Mouse (Mus musculus) heart, embryonic 13.5 days (tissue): Measurements from ENCODE around the gene 2310039H08Rik. TPM values are rescaled to one million over a fixed set of nuclear protein-coding genes. Genes with fewer than 3 reads are reported as not detected.

ENCODE experiments used
- ATAC-seq: fragments of 200-750 bp; cut with Nextera tagmentation; 2 replicates; pipeline ENCODE4 v1.8.0; 2017; ENCODE audit warnings: moderate TSS enrichment; ENCODE audit not compliant: insufficient number of reproducible peaks, low FRiP score, low TSS enrichment; ENCODE audit errors: extremely low read depth
- H3K27ac ChIP-seq: fragments of 300-500 bp; sonication (generic); replicated peaks from 2 replicates; pipeline ENCODE4 v1.5.1; 2015; ENCODE audit warnings: moderate library complexity, mild to moderate bottlenecking, inconsistent platforms
- H3K27me3 ChIP-seq: fragments of 300-500 bp; sonication (generic); replicated peaks from 2 replicates; pipeline ENCODE4 v1.6.1; 2015; ENCODE audit warnings: mild to moderate bottlenecking, inconsistent platforms
- H3K36me3 ChIP-seq: fragments of 300-500 bp; sonication (generic); 2 replicates; pipeline ENCODE4 v1.6.1; 2015; ENCODE audit warnings: mild to moderate bottlenecking, inconsistent platforms
- H3K4me1 ChIP-seq: fragments of 300-500 bp; sonication (generic); 2 replicates; pipeline ENCODE4 v1.6.1; 2015; ENCODE audit warnings: inconsistent platforms
- H3K4me2 ChIP-seq: fragments of 300-500 bp; sonication (generic); 2 replicates; pipeline ENCODE4 v1.6.1; 2015; ENCODE audit warnings: inconsistent platforms, mild to moderate bottlenecking, moderate library complexity
- H3K4me3 ChIP-seq: fragments of 300-500 bp; sonication (generic); 2 replicates; pipeline ENCODE4 v1.5.1; 2015; ENCODE audit warnings: moderate library complexity, mild to moderate bottlenecking, inconsistent platforms
- H3K9ac ChIP-seq: fragments of 300-500 bp; sonication (generic); 2 replicates; pipeline ENCODE4 v1.6.1; 2015; ENCODE audit warnings: inconsistent platforms, mild to moderate bottlenecking, moderate library complexity
- H3K9me3 ChIP-seq: fragments of 300-500 bp; sonication (generic); 2 replicates; pipeline ENCODE4 v1.6.1; 2016; ENCODE audit warnings: inconsistent platforms
- WGBS: fragments of 180-500 bp; shearing (Covaris S2); methylation state at CpG from one replicate; pipeline ENCODE4 v1.1.7; 2015; ENCODE audit warnings: mixed read lengths; 5-methylcytosine and 5-hydroxymethylcytosine counted together
- polyA plus RNA-seq: library from polyadenylated mRNA; unstranded; fragments of >200 nt; fragmentation: Nextera tagmentation; extraction: Ambion mirVana; gene quantifications from 2 replicates; pipeline ENCODE4 v1.2.1, GENCODE M21; 2015

2310039H08Rik gene
- polyA plus RNA-seq: 48.8 and 56.9 TPM in 2 replicates

- peak; percentile 73 for ATAC-seq
- peak within 1 kb of the TSS; percentile 97 for H3K4me3 ChIP-seq
- no peaks in the 10 kb centered on the region for H3K27me3 ChIP-seq
- peaks cover 37% of the 10 kb centered on the region for H3K36me3 ChIP-seq
- H3K9ac ChIP-seq: peak within 1 kb of the TSS; percentile 95
- WGBS: under 1% methylated on average over 50 of the region's 50 CpGs
- peak within 1 kb of the TSS; percentile 90 for H3K4me2 ChIP-seq
- no peaks in the 10 kb centered on the region for H3K9me3 ChIP-seq
- peak within 1 kb of the TSS; percentile 78 for H3K27ac ChIP-seq
- H3K4me1 ChIP-seq: peaks cover 17% of the 10 kb centered on the region
Observed at GRCm38 (mm10) chr17:46772404-46773277, at the start of gene 2310039H08Rik. Gene 2310039H08Rik, plus strand, starts transcription at chr17:46772635.

- Histone ChIP-seq H3K9me3 (no peaks in the 10 kb centered on the region), H3K4me1 (peaks cover 33% of the 10 kb centered on the region), H3K4me3 (no peak overlapping the region), H3K4me2 (no peak overlapping the region), H3K36me3 (peaks cover 47% of the 10 kb centered on the region), H3K27me3 (peaks cover 19% of the 10 kb centered on the region), H3K9ac (0 out of 2 replicates have a peak overlapping the region, but pooled peaks have one; percentile 24), H3K27ac (no peak overlapping the region)
- 76% methylated on average over 15 of the region's 20 CpGs for whole genome bisulfite sequencing
- no peak for ATAC-seq
Observed at GRCm38 (mm10) chr17:46724477-46725084, 47.9 kb upstream of the 2310039H08Rik start.

- Histone ChIP-seq H3K9me3 (no peaks in the 10 kb centered on the region), H3K27me3 (peaks cover 26% of the 10 kb centered on the region), H3K4me3 (no peak overlapping the region), H3K27ac (no peak overlapping the region), H3K4me1 (peaks cover 33% of the 10 kb centered on the region), H3K4me2 (no peak overlapping the region), H3K36me3 (peaks cover 47% of the 10 kb centered on the region), H3K9ac (no peak overlapping the region)
- no peak for ATAC-seq
- 48% methylated on average over 9 of the region's 9 CpGs for WGBS
Observed at GRCm38 (mm10) chr17:46725273-46725672, 47.2 kb upstream of the 2310039H08Rik start.

DNA sequence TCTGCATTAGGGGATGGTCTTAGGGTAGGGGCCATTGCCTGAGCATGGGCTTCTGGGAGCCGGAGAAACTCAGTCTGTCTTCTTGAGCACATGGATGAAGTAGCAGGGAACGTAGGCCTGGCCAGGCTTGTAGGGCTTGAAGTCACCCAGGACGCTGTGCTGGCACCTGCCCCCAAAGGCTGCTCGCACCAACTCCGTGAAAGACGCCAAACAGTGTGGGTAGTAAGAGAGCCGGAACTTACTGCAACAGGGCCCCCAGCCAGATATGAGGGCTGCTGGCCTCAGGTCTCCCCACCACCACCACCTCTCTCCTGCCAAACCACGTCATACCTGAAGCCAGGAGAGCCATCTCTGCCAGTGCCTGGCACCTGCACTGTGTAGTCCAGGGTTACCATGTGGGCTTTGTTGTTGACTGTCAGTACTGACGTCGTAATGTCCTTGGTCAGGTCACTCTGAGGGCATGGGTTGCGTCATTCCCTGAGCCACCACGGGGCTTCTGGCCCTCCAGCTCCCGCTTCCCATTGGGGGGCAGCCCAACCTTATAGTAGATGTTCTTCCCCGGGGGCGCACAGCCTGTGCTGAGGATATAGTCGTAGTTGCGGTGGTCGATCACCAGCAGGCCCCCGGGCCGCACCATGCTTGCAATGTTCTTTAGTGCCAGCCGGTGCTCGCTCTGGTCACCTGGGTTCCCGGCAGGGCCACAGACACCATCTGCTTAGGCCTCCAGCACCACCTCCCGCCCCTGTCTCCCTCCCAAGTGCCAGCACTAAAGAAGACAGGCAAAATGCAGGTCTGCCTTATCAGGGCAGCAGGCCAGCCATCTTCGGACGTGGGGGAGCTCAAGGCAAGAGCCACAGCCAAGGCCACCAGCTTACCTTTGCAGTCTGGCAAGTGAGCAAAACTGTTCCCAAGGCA is 46.4 kb upstream of the 2310039H08Rik start:
- H3K9me3 ChIP-seq: no peaks in the 10 kb centered on the region
- H3K36me3 ChIP-seq: peaks cover 41% of the 10 kb centered on the region
- H3K4me3 ChIP-seq: no peak overlapping the region
- H3K4me1 ChIP-seq: peaks cover 33% of the 10 kb centered on the region
- H3K27ac ChIP-seq: no peak overlapping the region
- peaks cover 29% of the 10 kb centered on the region for H3K27me3 ChIP-seq
- no peak for ATAC-seq
- 84% methylated on average over 26 of the region's 26 CpGs for WGBS
- 0 out of 2 replicates have a peak overlapping the region, but pooled peaks have one; percentile 19 for H3K9ac ChIP-seq
- H3K4me2 ChIP-seq: no peak overlapping the region

- Histone ChIP-seq H3K9ac (no peak overlapping the region), H3K36me3 (peaks cover 29% of the 10 kb centered on the region), H3K27me3 (peaks cover 29% of the 10 kb centered on the region), H3K4me1 (peaks cover 33% of the 10 kb centered on the region), H3K4me2 (no peak overlapping the region), H3K27ac (no peak overlapping the region), H3K4me3 (no peak overlapping the region), H3K9me3 (no peaks in the 10 kb centered on the region)
- ATAC-seq: no peak
- WGBS: 87% methylated on average over 11 of the region's 11 CpGs
Observed at GRCm38 (mm10) chr17:46727271-46727670, 45.2 kb upstream of the 2310039H08Rik start.

DNA sequence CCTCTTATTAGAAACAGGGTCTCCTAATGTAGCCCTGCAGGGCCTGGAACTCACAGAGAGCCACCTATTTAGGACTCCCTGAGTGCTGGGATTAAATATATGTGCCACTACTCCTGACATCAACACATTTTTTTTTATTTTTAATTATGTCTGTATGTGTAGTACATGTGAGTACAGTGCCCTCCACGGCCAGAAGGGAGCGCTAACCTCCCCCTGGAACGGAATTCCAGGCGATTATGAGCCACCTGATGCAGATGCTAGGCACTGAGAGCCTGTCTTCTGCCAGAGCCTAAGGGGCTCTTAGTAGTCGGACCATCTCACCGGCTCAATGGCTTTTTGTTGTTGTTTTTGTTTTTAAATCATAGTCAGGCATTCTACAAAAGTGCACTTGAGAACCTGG is 44.4 kb upstream of the 2310039H08Rik start:
- H3K27ac ChIP-seq: no peak overlapping the region
- ATAC-seq: no peak
- H3K27me3 ChIP-seq: peaks cover 29% of the 10 kb centered on the region
- no peaks in the 10 kb centered on the region for H3K9me3 ChIP-seq
- 30% methylated on average over 6 of the region's 6 CpGs for WGBS
- H3K4me2 ChIP-seq: no peak overlapping the region
- peaks cover 33% of the 10 kb centered on the region for H3K4me1 ChIP-seq
- H3K4me3 ChIP-seq: no peak overlapping the region
- no peak overlapping the region for H3K9ac ChIP-seq
- peaks cover 25% of the 10 kb centered on the region for H3K36me3 ChIP-seq

DNA sequence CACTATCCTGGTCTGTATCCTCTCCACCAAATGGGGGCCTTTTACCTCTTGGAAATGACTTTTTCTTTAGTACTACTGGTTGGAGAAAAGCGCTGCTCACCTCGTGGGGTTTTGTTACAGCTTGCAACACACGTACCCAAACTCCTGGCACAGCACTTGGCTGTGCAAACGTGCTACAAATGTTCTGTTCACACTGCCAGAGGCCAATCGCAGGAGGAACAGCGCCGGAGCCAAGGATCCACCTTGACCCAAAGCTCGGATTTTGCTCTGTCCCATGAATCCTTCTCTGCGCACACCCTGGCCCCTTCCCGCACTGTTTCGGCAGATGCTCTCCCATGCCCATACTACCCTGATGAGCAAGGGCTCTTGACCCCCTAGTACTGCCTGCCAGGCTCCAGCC is 43.9 kb upstream of the 2310039H08Rik start:
- Histone ChIP-seq H3K27ac (no peak overlapping the region), H3K36me3 (peaks cover 20% of the 10 kb centered on the region), H3K9me3 (no peaks in the 10 kb centered on the region), H3K4me2 (peak overlapping the region; percentile 44), H3K4me3 (no peak overlapping the region), H3K4me1 (peaks cover 33% of the 10 kb centered on the region), H3K27me3 (peaks cover 29% of the 10 kb centered on the region), H3K9ac (peak overlapping the region; percentile 42; the same call in 1 of the 2 replicates)
- 40% methylated on average over 11 of the region's 11 CpGs for WGBS
- no peak for ATAC-seq

GRCm38 (mm10) chr17:46728904-46729318 is 43.5 kb upstream of the 2310039H08Rik start, which contains the start of gene Gnmt:
Gene Gnmt, minus strand, starts transcription at chr17:46729168.
- WGBS: 18% methylated on average over 24 of the region's 24 CpGs
- H3K9ac ChIP-seq: peak within 1 kb of the TSS; percentile 42
- ATAC-seq: no peak
- H3K27me3 ChIP-seq: peaks cover 29% of the 10 kb centered on the region
- H3K36me3 ChIP-seq: peaks cover 16% of the 10 kb centered on the region
- H3K9me3 ChIP-seq: no peaks in the 10 kb centered on the region
- H3K27ac ChIP-seq: no peak within 1 kb of the TSS
- H3K4me3 ChIP-seq: peak within 1 kb of the TSS; percentile 15; the same call in 1 of the 2 replicates
- H3K4me1 ChIP-seq: peaks cover 33% of the 10 kb centered on the region
- H3K4me2 ChIP-seq: peak within 1 kb of the TSS; percentile 44

DNA sequence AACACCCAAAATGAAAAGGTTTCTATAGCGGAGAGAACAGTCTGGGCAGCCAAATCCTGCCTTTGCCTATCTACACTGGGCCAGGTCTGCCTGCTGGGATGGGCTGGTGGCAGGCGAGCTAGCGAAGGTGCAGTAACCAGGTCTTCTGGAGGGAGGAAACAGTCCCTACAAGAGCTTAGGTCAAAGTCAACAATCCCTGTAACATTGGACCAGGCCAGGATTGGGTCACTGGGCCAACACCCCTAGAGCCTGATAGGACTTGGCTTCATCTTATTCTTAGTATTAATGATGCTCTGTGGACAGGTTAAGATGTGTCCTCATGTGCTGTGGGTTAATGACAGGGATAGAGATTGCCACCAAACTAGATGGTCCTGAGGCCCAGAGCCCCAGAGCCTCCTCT is 38.4 kb upstream of the 2310039H08Rik start:
- 89% methylated on average over 3 of the region's 3 CpGs for WGBS
- no peak overlapping the region for H3K4me2 ChIP-seq
- H3K9ac ChIP-seq: no peak overlapping the region
- no peak for ATAC-seq
- peaks cover 15% of the 10 kb centered on the region for H3K27me3 ChIP-seq
- H3K4me3 ChIP-seq: no peak overlapping the region
- H3K9me3 ChIP-seq: no peaks in the 10 kb centered on the region
- peaks cover 5% of the 10 kb centered on the region for H3K4me1 ChIP-seq
- H3K36me3 ChIP-seq: peaks cover 31% of the 10 kb centered on the region
- H3K27ac ChIP-seq: no peak overlapping the region

DNA sequence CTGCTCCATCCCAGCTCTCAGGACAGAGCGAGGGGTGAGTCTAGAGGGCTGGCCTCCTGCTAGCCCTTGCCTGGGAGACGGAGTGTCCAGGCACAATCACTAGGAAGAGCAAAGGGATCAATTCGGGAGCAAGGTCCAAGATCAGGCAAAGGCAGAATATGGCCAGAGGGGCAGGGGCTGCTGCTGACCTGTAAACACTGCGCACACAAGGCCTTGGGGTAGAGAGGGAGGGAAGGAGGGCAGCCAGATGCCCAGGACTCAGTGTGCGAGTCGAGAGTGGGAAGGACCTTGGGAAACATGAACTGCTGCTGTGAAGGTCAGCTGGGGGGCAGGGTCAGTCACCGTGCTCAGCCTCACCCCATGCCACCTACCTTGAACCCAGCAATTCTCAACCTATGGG is 37.1 kb upstream of the 2310039H08Rik start:
- Histone ChIP-seq H3K4me1 (no peaks in the 10 kb centered on the region), H3K4me2 (no peak overlapping the region)

GRCm38 (mm10) chr17:46736160-46736559 is 36.3 kb upstream of the 2310039H08Rik start:
- H3K9me3 ChIP-seq: no peaks in the 10 kb centered on the region
- H3K9ac ChIP-seq: no peak overlapping the region
- WGBS: 62% methylated on average over 8 of the region's 10 CpGs
- no peak for ATAC-seq
- peaks cover 34% of the 10 kb centered on the region for H3K36me3 ChIP-seq
- H3K4me1 ChIP-seq: no peaks in the 10 kb centered on the region
- no peaks in the 10 kb centered on the region for H3K27me3 ChIP-seq
- H3K4me2 ChIP-seq: no peak overlapping the region
- H3K4me3 ChIP-seq: no peak overlapping the region
- no peak overlapping the region for H3K27ac ChIP-seq

More for the DNA sequence above, 37.1 kb upstream of the 2310039H08Rik start:
- H3K27me3 ChIP-seq: peaks cover 3% of the 10 kb centered on the region
- H3K27ac ChIP-seq: no peak overlapping the region
- H3K9ac ChIP-seq: no peak overlapping the region
- H3K36me3 ChIP-seq: peaks cover 32% of the 10 kb centered on the region
- 83% methylated on average over 7 of the region's 7 CpGs for WGBS
- H3K4me3 ChIP-seq: no peak overlapping the region
- ATAC-seq: no peak
- no peaks in the 10 kb centered on the region for H3K9me3 ChIP-seq
